Mouse (Mus musculus) layer of hippocampus, adult 9-11 months (tissue): ENCODE measurements around the gene Rapsn.

Experiments
- DNase-seq: peaks from one replicate; pipeline ENCODE4 v3.0.0; 2022

Gene Rapsn

GRCm38 (mm10) chr2:91053934-91054382 lies 18.5 kb downstream of the Rapsn start, which contains the start of gene Psmc3:
Gene Psmc3, plus strand, starts transcription at chr2:91054009.
- peak; percentile 96 for DNase-seq

GRCm38 (mm10) chr2:91058435-91058834 lies 23.0 kb downstream of the Rapsn start:
- no peak for DNase-seq

- DNase-seq = no peak
Observed at GRCm38 (mm10) chr2:91059376-91059775, 24.0 kb downstream of the Rapsn start.

- peak; percentile 86 for DNase-seq
Observed at GRCm38 (mm10) chr2:91060544-91061355, 25.3 kb downstream of the Rapsn start.

- no peak for DNase-seq
Observed at GRCm38 (mm10) chr2:91061849-91062481, 26.5 kb downstream of the Rapsn start.

GRCm38 (mm10) chr2:91062779-91063606 lies 27.6 kb downstream of the Rapsn start:
- DNase-seq = no peak

- no peak for DNase-seq
Observed at GRCm38 (mm10) chr2:91064211-91064610, 28.8 kb downstream of the Rapsn start.

- DNase-seq = peak; percentile 55
Observed at GRCm38 (mm10) chr2:91065544-91065943, 30.1 kb downstream of the Rapsn start.

GRCm38 (mm10) chr2:91066455-91066854 lies 31.0 kb downstream of the Rapsn start:
- DNase-seq = no peak

- DNase-seq = no peak
Observed at GRCm38 (mm10) chr2:91068162-91068871, 32.9 kb downstream of the Rapsn start.

GRCm38 (mm10) chr2:91068872-91069165 lies 33.4 kb downstream of the Rapsn start:
- no peak for DNase-seq

GRCm38 (mm10) chr2:91069306-91070000 lies 34.0 kb downstream of the Rapsn start:
- DNase-seq = no peak

- DNase-seq = peak; percentile 97
Observed at GRCm38 (mm10) chr2:91070076-91070800, 34.8 kb downstream of the Rapsn start, which contains the start of gene Slc39a13. Gene Slc39a13, minus strand, starts transcription at chr2:91070417.

- peak; percentile 46 for DNase-seq
Observed at GRCm38 (mm10) chr2:91071059-91071458, 35.6 kb downstream of the Rapsn start.

- DNase-seq = no peak
Observed at GRCm38 (mm10) chr2:91072092-91072491, 36.7 kb downstream of the Rapsn start.

GRCm38 (mm10) chr2:91077957-91078313 lies 42.5 kb downstream of the Rapsn start:
- DNase-seq = no peak

GRCm38 (mm10) chr2:91078314-91079025 lies 43.0 kb downstream of the Rapsn start:
- DNase-seq = no peak

GRCm38 (mm10) chr2:91079026-91079384 lies 43.6 kb downstream of the Rapsn start:
- no peak for DNase-seq

GRCm38 (mm10) chr2:91080784-91081513 lies 45.5 kb downstream of the Rapsn start:
- peak; percentile 71 for DNase-seq
